Mouse (Mus musculus) liver, embryonic 14.5 days (tissue): ENCODE results near the gene Vps9d1. TPM values are rescaled to one million over a fixed set of nuclear protein-coding genes. Genes with fewer than 3 reads are reported as not detected.
A peak's percentile ranks its signal among the peaks of the same experiment; 100 is the strongest.
"Not testable (repeated sequence)": the region's sequence is repeated elsewhere in the genome, so short reads cannot be mapped to it uniquely, and the experiment has no call there.

Experiments used
- ATAC-seq: fragments of 200-750 bp; cut with Nextera tagmentation; 2 replicates; pipeline ENCODE4 v1.8.0; 2017; ENCODE audit warnings: moderate number of reproducible peaks, mild to moderate bottlenecking, moderate library complexity; ENCODE audit not compliant: insufficient read depth
- DNase-seq, 3 experiments: peaks; one replicate each; pipeline ENCODE4 v3.0.0-alpha.2; 2012 to 2013; ENCODE audit warnings: low read depth in 3 of 3, low spot score in 3 of 3
- H3K27ac ChIP-seq: fragments of 300-500 bp; sonication (generic); 2 replicates; pipeline ENCODE4 v1.5.1; 2014; ENCODE audit warnings: moderate library complexity, mild to moderate bottlenecking, control low read depth, inconsistent platforms
- H3K27me3 ChIP-seq: fragments of 300-500 bp; sonication (generic); 2 replicates; pipeline ENCODE4 v1.6.1; 2014; ENCODE audit warnings: mild to moderate bottlenecking, low read length, moderate library complexity; ENCODE audit not compliant: control insufficient read depth, insufficient read depth
- H3K36me3 ChIP-seq: fragments of 300-500 bp; sonication (generic); replicated peaks from 2 replicates; pipeline ENCODE4 v1.6.1; 2014; ENCODE audit warnings: low read depth; ENCODE audit not compliant: control insufficient read depth, insufficient read depth
- H3K4me1 ChIP-seq, 2 experiments: fragments of 200-500 bp in 1 of 2; fragments of 300-500 bp in 1 of 2; sonication (generic) in 1 of 2; replicated peaks; 2 replicates each; pipeline ENCODE4 v1.6.1; 2012 to 2014; ENCODE audit warnings: antibody characterized with exemption in 1 of 2, inconsistent platforms in 1 of 2, low read length in 1 of 2; ENCODE audit not compliant: control insufficient read depth in 2 of 2, insufficient read depth in 2 of 2
- H3K4me2 ChIP-seq: fragments of 300-500 bp; sonication (generic); 2 replicates; pipeline ENCODE4 v1.6.1; 2014; ENCODE audit warnings: low read depth, mild to moderate bottlenecking, control low read depth, moderate library complexity
- H3K4me3 ChIP-seq, 2 experiments: fragments of 200-500 bp in 1 of 2; fragments of 300-500 bp in 1 of 2; sonication (generic) in 1 of 2; 2 replicates each; pipeline ENCODE4 v1.5.1; 2012 to 2014; ENCODE audit warnings: low read depth in 2 of 2, low read length in 2 of 2, mild to moderate bottlenecking in 2 of 2, control low read depth in 1 of 2, inconsistent platforms in 1 of 2, moderate library complexity in 1 of 2; ENCODE audit not compliant: insufficient read depth in 1 of 2
- H3K9ac ChIP-seq: fragments of 300-500 bp; sonication (generic); replicated peaks from 2 replicates; pipeline ENCODE4 v1.6.1; 2014; ENCODE audit warnings: mild to moderate bottlenecking, control low read depth, moderate library complexity
- H3K9me3 ChIP-seq: fragments of 300-500 bp; sonication (generic); 2 replicates; pipeline ENCODE4 v1.6.1; 2016; ENCODE audit warnings: low read length, mixed read lengths; ENCODE audit not compliant: control insufficient read depth
- CTCF ChIP-seq: IDR thresholded peaks from 2 replicates; pipeline ENCODE4 v1.5.1; 2016; ENCODE audit warnings: antibody characterized with exemption, low read depth, control low read depth
- EP300 ChIP-seq: IDR thresholded peaks from 2 replicates; pipeline ENCODE4 v1.6.1; 2016; ENCODE audit warnings: antibody characterized with exemption, low read depth
- WGBS: fragments of 180-500 bp; shearing (Covaris S2); extraction: QIAGEN DNeasy Blood & Tissue Kit; methylation state at CpG from one replicate; pipeline ENCODE4 v1.1.7; 2014; ENCODE audit not compliant: insufficient replicate concordance; 5-methylcytosine and 5-hydroxymethylcytosine counted together
- polyA plus RNA-seq, 2 experiments: library from polyadenylated mRNA; depleted of rRNA in 1 of 2; stranded (reverse) in 1 of 2; unstranded in 1 of 2; fragments of >200 nt; fragmentation: Nextera tagmentation in 1 of 2; extraction: Ambion mirVana in 1 of 2; gene quantifications; 2 replicates each; pipeline versions ENCODE4 v1.2.1 to v1.2.3; 2012 to 2014

Vps9d1 gene
- polyA plus RNA-seq, 2 experiments = 2.4 to 7.8 TPM

GRCm38 (mm10) chr8:123203571-123203970 lies 50.6 kb downstream of the Vps9d1 start:
- DNase-seq (no peak), ATAC-seq (no peak)
- TF ChIP-seq EP300 (no peak), CTCF (no peak)
- Histone ChIP-seq H3K36me3 (peaks cover 19% of the 10 kb centered on the region), H3K4me3 (no peak overlapping the region), H3K27me3 (no peaks in the 10 kb centered on the region), H3K4me1 (no peaks in the 10 kb centered on the region), H3K9ac (no peak overlapping the region), H3K9me3 (no peaks in the 10 kb centered on the region), H3K4me2 (no peak overlapping the region), H3K27ac (no peak overlapping the region)
- 82% methylated on average over 3 of the region's 3 CpGs for WGBS

DNA sequence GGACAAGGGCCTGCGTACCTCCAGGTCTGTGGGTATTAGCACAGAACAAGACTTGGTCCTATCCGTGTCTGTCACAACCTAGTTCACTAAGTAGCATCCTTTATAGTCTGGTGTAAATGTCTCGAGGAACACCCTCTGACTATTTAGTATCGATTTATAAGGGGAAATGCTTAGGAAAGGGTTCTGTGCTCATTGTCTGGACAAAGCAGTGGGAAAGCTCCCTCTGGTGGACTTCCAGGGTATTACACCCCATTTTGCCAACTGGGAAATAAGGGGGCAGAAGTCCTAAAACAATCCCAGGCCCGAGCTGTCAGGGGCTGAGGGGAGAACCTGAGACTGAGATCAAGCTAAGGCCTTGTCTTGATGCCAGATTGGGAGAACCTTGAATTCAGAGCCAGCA lies 51.9 kb downstream of the Vps9d1 start:
- Histone ChIP-seq H3K4me3 (no peak overlapping the region), H3K9me3 (no peaks in the 10 kb centered on the region), H3K27me3 (no peaks in the 10 kb centered on the region), H3K9ac (no peak overlapping the region), H3K4me2 (no peak overlapping the region), H3K4me1 (no peaks in the 10 kb centered on the region; a peak in 1 of 4 replicates), H3K27ac (no peak overlapping the region), H3K36me3 (peaks cover 12% of the 10 kb centered on the region)
- ATAC-seq (no peak), DNase-seq (peak; percentile 45 to 51 (median 46))
- WGBS = 19% methylated on average over 5 of the region's 5 CpGs
- TF ChIP-seq EP300 = no peak
- TF ChIP-seq CTCF = peak; percentile 94

- no peak for TF ChIP-seq CTCF
- TF ChIP-seq EP300 = no peak
- 55% methylated on average over 14 of the region's 14 CpGs for WGBS
- no peak for DNase-seq
Observed at GRCm38 (mm10) chr8:123199864-123200263, 54.3 kb downstream of the Vps9d1 start.

DNA sequence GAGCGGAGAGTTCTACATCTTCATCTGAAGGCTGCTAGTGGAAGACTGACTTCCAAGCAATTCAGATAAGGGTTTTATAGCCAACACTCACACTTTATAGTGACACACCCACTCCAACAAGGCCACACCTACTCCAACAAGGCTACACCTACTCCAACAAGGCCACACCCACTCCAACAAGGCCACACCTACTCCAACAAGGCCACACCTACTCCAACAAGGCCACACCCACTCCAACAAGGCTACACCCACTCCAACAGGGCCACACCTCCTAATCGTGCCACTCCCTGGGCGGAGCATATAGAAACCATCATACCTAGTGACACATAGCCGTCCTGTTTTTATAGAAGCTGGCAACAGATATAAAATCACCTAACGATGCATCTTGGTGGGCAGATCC lies 57.1 kb downstream of the Vps9d1 start:
- 44% methylated on average over 5 of the region's 5 CpGs for WGBS
- DNase-seq = peak; percentile 34 to 67 (median 35)
- not testable (repeated sequence) for H3K9me3 ChIP-seq, H3K27me3 ChIP-seq, H3K27ac ChIP-seq, H3K4me3 ChIP-seq, H3K4me1 ChIP-seq, H3K4me2 ChIP-seq, H3K36me3 ChIP-seq, H3K9ac ChIP-seq
- ATAC-seq = peak; percentile 76; the same call in 1 of the 2 replicates

More at GRCm38 (mm10) chr8:123199864-123200263, 54.3 kb downstream of the Vps9d1 start:
- no peaks in the 10 kb centered on the region for H3K9me3 ChIP-seq
- ATAC-seq = no peak
- no peak overlapping the region for H3K27ac ChIP-seq
- H3K4me3 ChIP-seq = no peak overlapping the region
- no peak overlapping the region for H3K9ac ChIP-seq
- H3K36me3 ChIP-seq = 0 out of 2 replicates have a peak, but pooled peaks cover 2% of the 10 kb centered on the region
- H3K27me3 ChIP-seq = no peaks in the 10 kb centered on the region
- no peak overlapping the region for H3K4me2 ChIP-seq
- peaks cover 2 to 3% of the 10 kb centered on the region in 2 experiments; a peak in 2 of 4 replicates for H3K4me1 ChIP-seq

- ATAC-seq (no peak), DNase-seq (no peak)
- Histone ChIP-seq H3K36me3 (no peaks in the 10 kb centered on the region), H3K4me1 (peaks cover 4 to 20% of the 10 kb centered on the region in 2 experiments; a peak in 3 of 4 replicates), H3K27me3 (no peaks in the 10 kb centered on the region), H3K4me3 (no peak overlapping the region), H3K27ac (no peak overlapping the region), H3K9me3 (no peaks in the 10 kb centered on the region), H3K9ac (no peak overlapping the region), H3K4me2 (no peak overlapping the region)
- WGBS = 82% methylated on average over 9 of the region's 9 CpGs
- TF ChIP-seq CTCF (no peak), EP300 (no peak)
Observed at GRCm38 (mm10) chr8:123193771-123194170, 60.4 kb downstream of the Vps9d1 start.

Other genes with a start within 250 kb of the Vps9d1 start
- 9.9 and 12.4 TPM in 2 replicates for gene Ankrd11, start 212.1 kb downstream of the Vps9d1 start, polyA plus RNA-seq (2012; rRNA removed)
- gene Ankrd11, start 212.1 kb downstream of the Vps9d1 start, polyA plus RNA-seq (2014; fragmentation: Nextera tagmentation; extraction: Ambion mirVana) = 10.8 and 18.5 TPM in 2 replicates
- gene Spg7, start 191.4 kb downstream of the Vps9d1 start, polyA plus RNA-seq (2012; rRNA removed) = 19.0 and 26.0 TPM in 2 replicates
- gene Spg7, start 191.4 kb downstream of the Vps9d1 start, polyA plus RNA-seq (2014; fragmentation: Nextera tagmentation; extraction: Ambion mirVana) = 19.5 and 21.0 TPM in 2 replicates
- gene Rpl13, start 152.0 kb downstream of the Vps9d1 start, polyA plus RNA-seq (2012; rRNA removed) = 1,340 and 1,385 TPM in 2 replicates
- 1,145 and 1,179 TPM in 2 replicates for gene Rpl13, start 152.0 kb downstream of the Vps9d1 start, polyA plus RNA-seq (2014; fragmentation: Nextera tagmentation; extraction: Ambion mirVana)
- gene Cpne7, start 137.0 kb downstream of the Vps9d1 start, polyA plus RNA-seq (2012; rRNA removed) = 1.7 and 1.9 TPM in 2 replicates
- 0.58 and 0.65 TPM in 2 replicates for gene Cpne7, start 137.0 kb downstream of the Vps9d1 start, polyA plus RNA-seq (2014; fragmentation: Nextera tagmentation; extraction: Ambion mirVana)
- 0.75 and 1.1 TPM in 2 replicates for gene Sult5a1, start 96.0 kb downstream of the Vps9d1 start, polyA plus RNA-seq (2012; rRNA removed)
- gene Sult5a1, start 96.0 kb downstream of the Vps9d1 start, polyA plus RNA-seq (2014; fragmentation: Nextera tagmentation; extraction: Ambion mirVana) = 0.69 and 0.91 TPM in 2 replicates
- 0.07 and 0.14 TPM in 2 replicates for gene Dpep1, start 68.1 kb downstream of the Vps9d1 start, polyA plus RNA-seq (2012; rRNA removed)
- 0.06 and 0.23 TPM in 2 replicates for gene Dpep1, start 68.1 kb downstream of the Vps9d1 start, polyA plus RNA-seq (2014; fragmentation: Nextera tagmentation; extraction: Ambion mirVana)
- gene Chmp1a, start 41.6 kb downstream of the Vps9d1 start, polyA plus RNA-seq (2012; rRNA removed) = 29.9 and 30.9 TPM in 2 replicates
- gene Chmp1a, start 41.6 kb downstream of the Vps9d1 start, polyA plus RNA-seq (2014; fragmentation: Nextera tagmentation; extraction: Ambion mirVana) = 42.9 and 44.6 TPM in 2 replicates
- 0.21 and 0.60 TPM in 2 replicates for gene Spata33, start 41.5 kb downstream of the Vps9d1 start, polyA plus RNA-seq (2012; rRNA removed)
- 0.08 and 0.16 TPM in 2 replicates for gene Spata33, start 41.5 kb downstream of the Vps9d1 start, polyA plus RNA-seq (2014; fragmentation: Nextera tagmentation; extraction: Ambion mirVana)
- gene Cdk10, start 29.5 kb downstream of the Vps9d1 start, polyA plus RNA-seq (2012; rRNA removed) = 15.4 and 16.3 TPM in 2 replicates
- gene Cdk10, start 29.5 kb downstream of the Vps9d1 start, polyA plus RNA-seq (2014; fragmentation: Nextera tagmentation; extraction: Ambion mirVana) = 7.2 and 10.1 TPM in 2 replicates
- 0.87 and 0.92 TPM in 2 replicates for gene Spata2l, start 18.1 kb downstream of the Vps9d1 start, polyA plus RNA-seq (2012; rRNA removed)
- 1.5 TPM in 2 replicates for gene Spata2l, start 18.1 kb downstream of the Vps9d1 start, polyA plus RNA-seq (2014; fragmentation: Nextera tagmentation; extraction: Ambion mirVana)
- gene Zfp276, start 153 bp downstream of the Vps9d1 start, polyA plus RNA-seq (2012; rRNA removed) = 8.4 and 8.9 TPM in 2 replicates
- 4.7 and 5.9 TPM in 2 replicates for gene Zfp276, start 153 bp downstream of the Vps9d1 start, polyA plus RNA-seq (2014; fragmentation: Nextera tagmentation; extraction: Ambion mirVana)
- 22.8 and 24.6 TPM in 2 replicates for gene Fanca, start 64.2 kb upstream of the Vps9d1 start, polyA plus RNA-seq (2012; rRNA removed)
- 17.3 and 19.4 TPM in 2 replicates for gene Fanca, start 64.2 kb upstream of the Vps9d1 start, polyA plus RNA-seq (2014; fragmentation: Nextera tagmentation; extraction: Ambion mirVana)
- 3.0 TPM in 2 replicates for gene Spire2, start 78.4 kb upstream of the Vps9d1 start, polyA plus RNA-seq (2012; rRNA removed)
- gene Spire2, start 78.4 kb upstream of the Vps9d1 start, polyA plus RNA-seq (2014; fragmentation: Nextera tagmentation; extraction: Ambion mirVana) = 2.2 and 2.9 TPM in 2 replicates
- gene Tcf25, start 119.4 kb upstream of the Vps9d1 start, polyA plus RNA-seq (2012; rRNA removed) = 37.8 and 45.6 TPM in 2 replicates
- gene Tcf25, start 119.4 kb upstream of the Vps9d1 start, polyA plus RNA-seq (2014; fragmentation: Nextera tagmentation; extraction: Ambion mirVana) = 44.0 and 53.1 TPM in 2 replicates
- gene Mc1r, start 152.8 kb upstream of the Vps9d1 start, polyA plus RNA-seq (2012; rRNA removed) = 0.03 TPM in 2 replicates
- not detected in 2 replicates for gene Mc1r, start 152.8 kb upstream of the Vps9d1 start, polyA plus RNA-seq (2014; fragmentation: Nextera tagmentation; extraction: Ambion mirVana)
- 0.70 and 3.8 TPM in 2 replicates for gene Tubb3, start 157.1 kb upstream of the Vps9d1 start, polyA plus RNA-seq (2012; rRNA removed)
- 0.29 and 0.42 TPM in 2 replicates for gene Tubb3, start 157.1 kb upstream of the Vps9d1 start, polyA plus RNA-seq (2014; fragmentation: Nextera tagmentation; extraction: Ambion mirVana)
- 7.1 and 8.0 TPM in 2 replicates for gene Def8, start 169.2 kb upstream of the Vps9d1 start, polyA plus RNA-seq (2012; rRNA removed)
- 10.5 and 12.6 TPM in 2 replicates for gene Def8, start 169.2 kb upstream of the Vps9d1 start, polyA plus RNA-seq (2014; fragmentation: Nextera tagmentation; extraction: Ambion mirVana)
- gene Afg3l1, start 223.6 kb upstream of the Vps9d1 start, polyA plus RNA-seq (2012; rRNA removed) = 11.0 and 12.6 TPM in 2 replicates
- gene Afg3l1, start 223.6 kb upstream of the Vps9d1 start, polyA plus RNA-seq (2014; fragmentation: Nextera tagmentation; extraction: Ambion mirVana) = 13.4 and 13.5 TPM in 2 replicates